Mouse (Mus musculus): Measurements from ENCODE around the gene Abca5. TPM values are rescaled to one million over a fixed set of nuclear protein-coding genes. Genes with fewer than 3 reads are reported as not detected.

Gene Abca5
- polyA plus RNA-seq, 1 experiment: 3.5 TPM

GRCm38 (mm10) chr11:110372266-110372954 is 34.9 kb upstream of the Abca5 start:
- no peaks in the 10 kb centered on the region for H3K4me1 ChIP-seq (ENCODE audit: control insufficient read depth, insufficient read depth, low read length)
- no peaks in the 10 kb centered on the region for H3K36me3 ChIP-seq (ENCODE audit: control insufficient read depth, insufficient read depth, low read length, poor library complexity, severe bottlenecking)
- no peaks in the 10 kb centered on the region for H3K27me3 ChIP-seq (ENCODE audit: control insufficient read depth, insufficient read depth, low read length, poor library complexity, severe bottlenecking)
- no peak for TF ChIP-seq CTCF (IDR thresholded peaks at IDR 0.05; ENCODE audit: low read depth, low read length)
- TF ChIP-seq POLR2A (IDR thresholded peaks at IDR 0.05; ENCODE audit: insufficient read depth, low read length): no peak
- TF ChIP-seq EP300 (IDR thresholded peaks at IDR 0.05; ENCODE audit: insufficient read depth, low read depth, low read length): no peak
- no peak overlapping the region for H3K9ac ChIP-seq (ENCODE audit: low read depth, poor library complexity, severe bottlenecking)
- no peak overlapping the region for H3K4me3 ChIP-seq (ENCODE audit: low read depth, low read length)
- no peaks in the 10 kb centered on the region for H3K9me3 ChIP-seq (replicated peaks; ENCODE audit: control insufficient read depth, insufficient read depth, low read length, poor library complexity, severe bottlenecking)
- no peak overlapping the region for H3K27ac ChIP-seq (ENCODE audit: insufficient read depth, low read length)

GRCm38 (mm10) chr11:110371827-110372226 is 34.3 kb upstream of the Abca5 start:
- TF ChIP-seq CTCF (IDR thresholded peaks at IDR 0.05; ENCODE audit: low read depth, low read length) (no peak), EP300 (IDR thresholded peaks at IDR 0.05; ENCODE audit: insufficient read depth, low read depth, low read length) (peak; percentile 55; the same call in 1 of the 2 replicates)
- Histone ChIP-seq H3K4me1 (ENCODE audit: control insufficient read depth, insufficient read depth, low read length) (no peaks in the 10 kb centered on the region), H3K27me3 (ENCODE audit: control insufficient read depth, insufficient read depth, low read length, poor library complexity, severe bottlenecking) (no peaks in the 10 kb centered on the region)

GRCm38 (mm10) chr11:110369312-110370019 is 31.9 kb upstream of the Abca5 start:
- no peak overlapping the region for H3K4me3 ChIP-seq (ENCODE audit: low read depth, low read length)
- no peaks in the 10 kb centered on the region for H3K27me3 ChIP-seq (ENCODE audit: control insufficient read depth, insufficient read depth, low read length, poor library complexity, severe bottlenecking)
- TF ChIP-seq POLR2A (IDR thresholded peaks at IDR 0.05; ENCODE audit: insufficient read depth, low read length) (no peak), EP300 (IDR thresholded peaks at IDR 0.05; ENCODE audit: insufficient read depth, low read depth, low read length) (0 out of 2 replicates have a peak, but pooled peaks have one; percentile 52), CTCF (IDR thresholded peaks at IDR 0.05; ENCODE audit: low read depth, low read length) (no peak)
- H3K9me3 ChIP-seq (replicated peaks; ENCODE audit: control insufficient read depth, insufficient read depth, low read length, poor library complexity, severe bottlenecking): no peaks in the 10 kb centered on the region
- no peaks in the 10 kb centered on the region for H3K36me3 ChIP-seq (ENCODE audit: control insufficient read depth, insufficient read depth, low read length, poor library complexity, severe bottlenecking)
- no peaks in the 10 kb centered on the region for H3K4me1 ChIP-seq (ENCODE audit: control insufficient read depth, insufficient read depth, low read length)
- no peak overlapping the region for H3K9ac ChIP-seq (ENCODE audit: low read depth, poor library complexity, severe bottlenecking)
- no peak overlapping the region for H3K27ac ChIP-seq (ENCODE audit: insufficient read depth, low read length)

More at GRCm38 (mm10) chr11:110371827-110372226, 34.3 kb upstream of the Abca5 start:
- H3K36me3 ChIP-seq (ENCODE audit: control insufficient read depth, insufficient read depth, low read length, poor library complexity, severe bottlenecking): no peaks in the 10 kb centered on the region
- no peak overlapping the region for H3K27ac ChIP-seq (ENCODE audit: insufficient read depth, low read length)
- H3K4me3 ChIP-seq (ENCODE audit: low read depth, low read length): no peak overlapping the region; the same call in 1 of the 2 replicates
- H3K9me3 ChIP-seq (replicated peaks; ENCODE audit: control insufficient read depth, insufficient read depth, low read length, poor library complexity, severe bottlenecking): no peaks in the 10 kb centered on the region
- H3K9ac ChIP-seq (ENCODE audit: low read depth, poor library complexity, severe bottlenecking): no peak overlapping the region

- H3K9me3 ChIP-seq (replicated peaks; ENCODE audit: control insufficient read depth, insufficient read depth, low read length, poor library complexity, severe bottlenecking): no peaks in the 10 kb centered on the region
- TF ChIP-seq EP300 (IDR thresholded peaks at IDR 0.05; ENCODE audit: insufficient read depth, low read depth, low read length) (no peak), POLR2A (IDR thresholded peaks at IDR 0.05; ENCODE audit: insufficient read depth, low read length) (no peak), CTCF (IDR thresholded peaks at IDR 0.05; ENCODE audit: low read depth, low read length) (no peak)
- H3K4me1 ChIP-seq (ENCODE audit: control insufficient read depth, insufficient read depth, low read length): no peaks in the 10 kb centered on the region
- H3K27me3 ChIP-seq (ENCODE audit: control insufficient read depth, insufficient read depth, low read length, poor library complexity, severe bottlenecking): no peaks in the 10 kb centered on the region
- no peak overlapping the region for H3K27ac ChIP-seq (ENCODE audit: insufficient read depth, low read length)
- H3K4me3 ChIP-seq (ENCODE audit: low read depth, low read length): no peak overlapping the region
- no peak overlapping the region for H3K9ac ChIP-seq (ENCODE audit: low read depth, poor library complexity, severe bottlenecking)
- no peaks in the 10 kb centered on the region for H3K36me3 ChIP-seq (ENCODE audit: control insufficient read depth, insufficient read depth, low read length, poor library complexity, severe bottlenecking)
Measured at GRCm38 (mm10) chr11:110367638-110368037, 30.1 kb upstream of the Abca5 start.

- no peaks in the 10 kb centered on the region for H3K27me3 ChIP-seq (ENCODE audit: control insufficient read depth, insufficient read depth, low read length, poor library complexity, severe bottlenecking)
- H3K4me3 ChIP-seq (ENCODE audit: low read depth, low read length): no peak overlapping the region
- H3K36me3 ChIP-seq (ENCODE audit: control insufficient read depth, insufficient read depth, low read length, poor library complexity, severe bottlenecking): no peaks in the 10 kb centered on the region
- H3K9ac ChIP-seq (ENCODE audit: low read depth, poor library complexity, severe bottlenecking): no peak overlapping the region
- H3K4me1 ChIP-seq (ENCODE audit: control insufficient read depth, insufficient read depth, low read length): no peaks in the 10 kb centered on the region
- H3K27ac ChIP-seq (ENCODE audit: insufficient read depth, low read length): no peak overlapping the region
- no peak for TF ChIP-seq CTCF (IDR thresholded peaks at IDR 0.05; ENCODE audit: low read depth, low read length)
- no peaks in the 10 kb centered on the region for H3K9me3 ChIP-seq (replicated peaks; ENCODE audit: control insufficient read depth, insufficient read depth, low read length, poor library complexity, severe bottlenecking)
Measured at GRCm38 (mm10) chr11:110366902-110367301, 29.4 kb upstream of the Abca5 start.

GRCm38 (mm10) chr11:110365016-110365415 is 27.5 kb upstream of the Abca5 start:
- Histone ChIP-seq H3K9me3 (replicated peaks; ENCODE audit: control insufficient read depth, insufficient read depth, low read length, poor library complexity, severe bottlenecking) (no peaks in the 10 kb centered on the region), H3K4me3 (ENCODE audit: low read depth, low read length) (no peak overlapping the region), H3K4me1 (ENCODE audit: control insufficient read depth, insufficient read depth, low read length) (no peaks in the 10 kb centered on the region), H3K27me3 (ENCODE audit: control insufficient read depth, insufficient read depth, low read length, poor library complexity, severe bottlenecking) (no peaks in the 10 kb centered on the region), H3K27ac (ENCODE audit: insufficient read depth, low read length) (no peak overlapping the region), H3K36me3 (ENCODE audit: control insufficient read depth, insufficient read depth, low read length, poor library complexity, severe bottlenecking) (no peaks in the 10 kb centered on the region), H3K9ac (ENCODE audit: low read depth, poor library complexity, severe bottlenecking) (no peak overlapping the region)
- TF ChIP-seq EP300 (IDR thresholded peaks at IDR 0.05; ENCODE audit: insufficient read depth, low read depth, low read length): no peak
- TF ChIP-seq CTCF (IDR thresholded peaks at IDR 0.05; ENCODE audit: low read depth, low read length): no peak
- TF ChIP-seq POLR2A (IDR thresholded peaks at IDR 0.05; ENCODE audit: insufficient read depth, low read length): no peak

Data from ES-Bruce4 (cell line).